Mouse (Mus musculus) midbrain, embryonic 11.5 days (tissue): ENCODE data around the gene Bnc2. TPM values are rescaled to one million over a fixed set of nuclear protein-coding genes. Genes with fewer than 3 reads are reported as not detected.

Experiments used
- ATAC-seq: fragments of 200-750 bp; cut with Nextera tagmentation; 2 replicates; pipeline ENCODE4 v1.8.0; 2017; ENCODE audit warnings: moderate TSS enrichment, moderate library complexity; ENCODE audit not compliant: low FRiP score
- DNase-seq: peaks from one replicate; pipeline ENCODE4 v3.0.0; 2015; ENCODE audit warnings: low spot score; ENCODE audit errors: missing footprints
- H3K27ac ChIP-seq: fragments of 300-500 bp; sonication (generic); 2 replicates; pipeline ENCODE4 v1.5.1; 2014; ENCODE audit warnings: low read depth, low read length
- H3K27me3 ChIP-seq: fragments of 300-500 bp; sonication (generic); 2 replicates; pipeline ENCODE4 v1.6.1; 2014; ENCODE audit warnings: mild to moderate bottlenecking, low read length, moderate library complexity, mixed read lengths; ENCODE audit not compliant: control insufficient read depth, insufficient read depth
- H3K36me3 ChIP-seq: fragments of 300-500 bp; sonication (generic); 2 replicates; pipeline ENCODE4 v1.6.1; 2014; ENCODE audit warnings: mild to moderate bottlenecking, low read length, moderate library complexity, mixed read lengths; ENCODE audit not compliant: control insufficient read depth, insufficient read depth
- H3K4me1 ChIP-seq: fragments of 300-500 bp; sonication (generic); 2 replicates; pipeline ENCODE4 v1.6.1; 2014; ENCODE audit warnings: low read length; ENCODE audit not compliant: control insufficient read depth, insufficient read depth
- H3K4me2 ChIP-seq: fragments of 300-500 bp; sonication (generic); 2 replicates; pipeline ENCODE4 v1.6.1; 2014; ENCODE audit warnings: mild to moderate bottlenecking, moderate library complexity
- H3K4me3 ChIP-seq: fragments of 300-500 bp; sonication (generic); 2 replicates; pipeline ENCODE4 v1.5.1; 2014; ENCODE audit warnings: low read depth, low read length
- H3K9ac ChIP-seq: fragments of 300-500 bp; sonication (generic); 2 replicates; pipeline ENCODE4 v1.6.1; 2014; ENCODE audit warnings: low read length
- H3K9me3 ChIP-seq: fragments of 300-500 bp; sonication (generic); 2 replicates; pipeline ENCODE4 v1.6.1; 2016; ENCODE audit warnings: low read length; ENCODE audit not compliant: control insufficient read depth
- WGBS: fragments of 180-500 bp; shearing (Covaris S2); extraction: QIAGEN DNeasy Blood & Tissue Kit; methylation state at CpG from one replicate; pipeline ENCODE4 v1.1.7; 2014; 5-methylcytosine and 5-hydroxymethylcytosine counted together
- polyA plus RNA-seq: library from polyadenylated mRNA; unstranded; fragments of >200 nt; fragmentation: Nextera tagmentation; extraction: Ambion mirVana; gene quantifications from 2 replicates; pipeline ENCODE4 v1.2.1, GENCODE M21; 2014

Gene Bnc2
- polyA plus RNA-seq, 1 experiment from 2014 or later: 9.1 TPM

- no peak overlapping the region for H3K9ac ChIP-seq
- no peak overlapping the region for H3K4me2 ChIP-seq
- H3K4me3 ChIP-seq: no peak overlapping the region
- no peak for DNase-seq
- 72% methylated on average over 6 of the region's 6 CpGs for WGBS
- H3K4me1 ChIP-seq: no peaks in the 10 kb centered on the region
- no peaks in the 10 kb centered on the region for H3K36me3 ChIP-seq
- no peak for ATAC-seq
- no peak overlapping the region for H3K27ac ChIP-seq
- no peaks in the 10 kb centered on the region for H3K9me3 ChIP-seq
- no peaks in the 10 kb centered on the region for H3K27me3 ChIP-seq
Observed at GRCm38 (mm10) chr4:84431677-84432515, 243.2 kb downstream of the Bnc2 start.

GRCm38 (mm10) chr4:84427955-84428354 lies 247.1 kb downstream of the Bnc2 start:
- 93% methylated on average over 3 of the region's 3 CpGs for WGBS
- ATAC-seq: no peak
- H3K27ac ChIP-seq: no peak overlapping the region
- DNase-seq: no peak
- no peak overlapping the region for H3K9ac ChIP-seq
- H3K4me1 ChIP-seq: no peaks in the 10 kb centered on the region
- no peaks in the 10 kb centered on the region for H3K36me3 ChIP-seq
- no peak overlapping the region for H3K4me3 ChIP-seq
- no peak overlapping the region for H3K4me2 ChIP-seq
- H3K9me3 ChIP-seq: no peaks in the 10 kb centered on the region
- H3K27me3 ChIP-seq: no peaks in the 10 kb centered on the region

- Histone ChIP-seq H3K4me2 (no peak overlapping the region), H3K27me3 (no peaks in the 10 kb centered on the region), H3K27ac (no peak overlapping the region), H3K9me3 (no peaks in the 10 kb centered on the region), H3K4me1 (no peaks in the 10 kb centered on the region), H3K36me3 (no peaks in the 10 kb centered on the region), H3K4me3 (no peak overlapping the region), H3K9ac (no peak overlapping the region)
- ATAC-seq (no peak), DNase-seq (no peak)
- 86% methylated on average over 2 of the region's 2 CpGs for WGBS
Observed at GRCm38 (mm10) chr4:84411431-84411830, 263.6 kb downstream of the Bnc2 start.

- ATAC-seq: no peak
- 80% methylated on average over 6 of the region's 6 CpGs for WGBS
Observed at GRCm38 (mm10) chr4:84407328-84408028, 267.6 kb downstream of the Bnc2 start.

GRCm38 (mm10) chr4:84403356-84404145 lies 271.5 kb downstream of the Bnc2 start:
- Histone ChIP-seq H3K27me3 (no peaks in the 10 kb centered on the region), H3K4me2 (no peak overlapping the region), H3K36me3 (no peaks in the 10 kb centered on the region), H3K4me3 (no peak overlapping the region), H3K4me1 (no peaks in the 10 kb centered on the region), H3K9ac (no peak overlapping the region), H3K27ac (no peak overlapping the region), H3K9me3 (no peaks in the 10 kb centered on the region)
- DNase-seq: no peak
- no peak for ATAC-seq
- 74% methylated on average over 9 of the region's 9 CpGs for WGBS

More at GRCm38 (mm10) chr4:84407328-84408028, 267.6 kb downstream of the Bnc2 start:
- H3K27me3 ChIP-seq: no peaks in the 10 kb centered on the region
- no peaks in the 10 kb centered on the region for H3K9me3 ChIP-seq
- H3K27ac ChIP-seq: no peak overlapping the region
- H3K4me3 ChIP-seq: no peak overlapping the region
- H3K4me1 ChIP-seq: no peaks in the 10 kb centered on the region
- H3K4me2 ChIP-seq: no peak overlapping the region
- no peak for DNase-seq
- H3K9ac ChIP-seq: no peak overlapping the region
- no peaks in the 10 kb centered on the region for H3K36me3 ChIP-seq

- no peak overlapping the region for H3K4me2 ChIP-seq
- no peaks in the 10 kb centered on the region for H3K9me3 ChIP-seq
- H3K27me3 ChIP-seq: no peaks in the 10 kb centered on the region
- DNase-seq (no peak), ATAC-seq (no peak)
- H3K27ac ChIP-seq: no peak overlapping the region
- H3K36me3 ChIP-seq: no peaks in the 10 kb centered on the region
- WGBS: 82% methylated on average over 5 of the region's 5 CpGs
- H3K9ac ChIP-seq: no peak overlapping the region
- no peak overlapping the region for H3K4me3 ChIP-seq
- no peaks in the 10 kb centered on the region for H3K4me1 ChIP-seq
Observed at GRCm38 (mm10) chr4:84388991-84389390, 286.1 kb downstream of the Bnc2 start.

GRCm38 (mm10) chr4:84385156-84385555 lies 289.9 kb downstream of the Bnc2 start:
- no peak for DNase-seq
- no peaks in the 10 kb centered on the region for H3K4me1 ChIP-seq
- 93% methylated on average over 1 of the region's 1 CpGs for WGBS
- no peaks in the 10 kb centered on the region for H3K27me3 ChIP-seq
- ATAC-seq: no peak
- H3K9ac ChIP-seq: no peak overlapping the region
- no peaks in the 10 kb centered on the region for H3K36me3 ChIP-seq
- no peak overlapping the region for H3K27ac ChIP-seq
- no peak overlapping the region for H3K4me2 ChIP-seq
- no peaks in the 10 kb centered on the region for H3K9me3 ChIP-seq
- no peak overlapping the region for H3K4me3 ChIP-seq

- no peak for ATAC-seq
- no peak overlapping the region for H3K4me3 ChIP-seq
- WGBS: 57% methylated on average over 6 of the region's 6 CpGs
Observed at GRCm38 (mm10) chr4:84379289-84379688, 295.8 kb downstream of the Bnc2 start.

More at GRCm38 (mm10) chr4:84379289-84379688, 295.8 kb downstream of the Bnc2 start:
- Histone ChIP-seq H3K27ac (no peak overlapping the region), H3K27me3 (no peaks in the 10 kb centered on the region), H3K9ac (no peak overlapping the region), H3K4me2 (no peak overlapping the region), H3K9me3 (no peaks in the 10 kb centered on the region), H3K36me3 (no peaks in the 10 kb centered on the region), H3K4me1 (no peaks in the 10 kb centered on the region; the same call in 1 of the 2 replicates)
- DNase-seq: no peak
